Mouse (Mus musculus) heart, postnatal 0 days (tissue): ENCODE data around the gene Prss16.

ENCODE experiments used
- CTCF ChIP-seq: IDR thresholded peaks from 2 replicates; pipeline ENCODE4 v1.5.1; 2016; ENCODE audit warnings: antibody characterized with exemption, control low read depth, low read depth
- EP300 ChIP-seq: IDR thresholded peaks from 2 replicates; pipeline ENCODE4 v1.6.1; 2016; ENCODE audit warnings: antibody characterized with exemption, low read depth

DNA sequence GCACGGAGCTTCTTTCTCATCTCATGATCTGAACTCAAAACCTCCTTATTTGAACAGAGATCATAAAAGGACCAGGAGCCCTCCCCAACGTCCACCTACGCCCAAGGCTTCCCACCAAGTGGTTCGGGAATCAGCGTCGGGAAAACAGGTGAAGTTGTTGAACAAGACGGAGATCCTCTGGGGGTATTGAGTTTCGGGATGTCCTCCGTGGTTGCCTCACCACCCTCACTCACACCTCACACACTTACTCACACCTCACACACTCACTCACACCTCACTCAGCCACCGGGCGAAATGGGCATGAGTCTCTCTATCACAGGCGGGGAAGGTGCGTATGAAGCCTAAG lies 12.7 kb downstream of the Prss16 start:
- TF ChIP-seq CTCF (no peak), EP300 (no peak)
